Mouse (Mus musculus) retina, embryonic 14.5 days (tissue): ENCODE data around the gene Trp53i13.

Source experiments
- DNase-seq: peaks from one replicate; pipeline ENCODE4 v3.0.0-alpha.2; 2015; ENCODE audit warnings: low spot score

Trp53i13 gene

DNA sequence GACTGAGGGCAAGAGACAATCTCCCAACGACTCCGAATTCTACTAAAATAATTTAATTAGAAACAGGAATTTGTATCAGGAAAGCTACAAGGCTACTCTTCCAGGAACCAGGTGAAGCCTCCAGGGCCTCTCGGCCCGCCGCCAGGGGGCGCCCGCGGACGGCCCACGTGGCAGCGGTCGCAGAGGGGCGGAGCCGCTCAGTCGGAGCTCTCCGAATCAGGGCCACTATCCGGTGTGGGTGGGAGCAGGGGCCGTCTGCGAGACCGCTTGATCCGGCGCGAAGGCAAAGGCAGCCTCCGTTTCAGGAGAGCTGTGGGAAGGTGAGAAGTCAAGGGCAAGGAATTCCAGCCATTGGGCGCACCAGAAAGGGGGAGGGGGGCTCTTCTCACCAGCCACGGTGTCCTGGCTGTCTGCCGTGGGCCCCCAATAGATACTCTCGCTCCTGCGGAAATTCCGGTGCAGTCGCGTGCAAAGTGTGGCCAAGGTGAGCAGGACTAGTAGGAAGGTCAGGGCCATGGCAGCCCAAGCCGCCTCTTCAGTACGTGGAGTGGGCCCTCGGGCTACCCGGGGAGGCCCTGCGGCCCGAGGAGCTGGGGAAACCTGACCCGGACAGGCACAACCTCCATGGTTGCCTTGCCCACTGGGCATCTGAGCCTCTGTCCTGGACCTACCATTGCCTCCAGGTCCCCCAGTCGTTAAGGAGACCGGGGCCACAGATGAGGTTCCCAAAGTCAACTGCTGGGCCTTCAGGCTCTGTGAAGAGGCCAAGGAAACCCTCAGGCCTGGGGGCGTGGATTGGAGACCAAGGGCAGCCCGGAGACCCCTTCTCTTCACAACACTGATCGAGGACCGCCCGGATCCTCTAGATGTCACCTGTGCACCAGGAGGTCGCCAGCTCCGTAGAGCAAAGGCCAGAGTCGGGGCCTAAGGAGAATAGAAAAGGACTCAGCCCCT is 7.4 kb downstream of the Trp53i13 start:
- DNase-seq, result peak; percentile 92

DNA sequence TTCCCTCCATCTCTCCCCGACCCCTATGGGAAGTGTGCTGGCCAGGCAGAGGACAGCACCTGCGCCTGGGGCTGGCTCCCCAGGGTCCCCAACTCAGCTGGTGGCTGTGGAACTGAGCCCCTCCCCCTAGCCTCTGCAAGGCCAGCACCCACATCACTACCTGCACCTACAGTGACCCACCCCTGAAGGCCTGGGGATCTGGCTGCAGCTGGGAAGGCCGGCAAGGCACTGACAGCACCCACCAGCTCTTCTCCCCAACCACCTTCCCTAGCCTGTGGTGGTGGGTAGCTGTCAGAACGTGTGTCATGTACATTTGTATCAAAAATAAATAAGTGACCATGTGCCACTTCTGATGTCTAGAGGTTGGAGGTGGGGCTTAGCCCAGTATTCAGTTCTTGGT is 8.4 kb downstream of the Trp53i13 start:
- DNase-seq, result no peak

DNA sequence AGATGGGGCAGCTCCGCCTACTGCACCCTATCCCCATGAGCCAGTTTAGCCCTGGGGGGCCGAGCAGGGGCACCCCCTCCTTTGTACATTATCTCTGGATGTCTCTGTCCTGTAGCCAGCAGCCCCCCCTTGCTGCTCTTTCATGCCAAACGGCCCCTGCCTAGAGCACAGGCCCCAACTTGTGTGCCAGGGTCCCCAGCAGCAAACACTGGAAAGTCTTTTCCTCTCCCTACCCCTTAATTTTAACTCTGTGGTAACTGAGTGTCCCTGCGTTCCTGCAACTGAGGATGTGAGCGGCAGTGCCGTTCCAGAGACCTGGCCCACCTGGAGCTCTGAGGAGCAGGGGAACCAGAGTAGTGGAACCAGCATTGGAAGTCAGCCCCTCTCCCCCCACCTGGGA is 8.8 kb downstream of the Trp53i13 start:
- DNase-seq, result no peak

- DNase-seq, result no peak
These were observed 9.5 kb downstream of the Trp53i13 start for GRCm38 (mm10) chr11:77506273-77506672.

- no peak for DNase-seq
These were observed 10.3 kb downstream of the Trp53i13 start for GRCm38 (mm10) chr11:77505291-77505980.

DNA sequence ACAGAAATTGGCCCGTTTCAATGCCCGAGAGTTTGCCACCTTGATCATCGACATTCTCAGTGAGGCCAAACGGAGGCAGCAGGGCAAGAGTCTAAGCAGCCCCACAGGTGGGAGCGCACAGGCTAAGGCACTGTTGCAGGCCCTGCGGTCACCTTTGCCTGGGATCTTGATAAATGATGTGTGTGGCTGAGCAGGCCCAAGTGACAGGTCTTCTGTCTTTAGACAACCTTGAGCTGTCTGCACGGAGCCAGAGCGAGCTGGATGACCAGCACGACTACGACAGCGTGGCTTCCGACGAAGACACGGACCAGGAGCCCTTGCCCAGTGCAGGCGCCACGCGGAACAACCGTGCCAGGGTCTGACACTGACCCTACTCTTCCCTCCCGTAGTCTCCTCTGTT is 11.4 kb downstream of the Trp53i13 start:
- DNase-seq, result no peak

DNA sequence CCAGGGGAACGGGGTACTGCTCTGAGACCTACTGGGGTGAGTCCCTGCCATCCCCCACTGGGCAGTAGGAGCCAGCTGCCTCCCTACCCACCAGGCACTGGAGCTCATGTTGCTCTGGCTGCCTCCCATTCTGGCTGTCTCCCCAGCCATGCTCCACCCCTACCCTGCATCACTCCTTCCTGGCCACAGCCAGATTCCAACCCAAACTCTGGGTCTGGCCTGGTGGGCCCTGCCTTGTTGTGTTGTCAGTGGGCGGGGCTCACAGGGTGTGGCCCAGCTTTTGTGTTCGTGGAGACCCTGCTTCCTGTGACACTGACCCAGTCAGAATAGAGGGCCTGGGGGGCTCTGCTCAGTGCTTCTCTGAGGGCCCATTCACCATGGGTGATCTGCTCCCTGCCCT is 12.3 kb downstream of the Trp53i13 start:
- no peak for DNase-seq

DNA sequence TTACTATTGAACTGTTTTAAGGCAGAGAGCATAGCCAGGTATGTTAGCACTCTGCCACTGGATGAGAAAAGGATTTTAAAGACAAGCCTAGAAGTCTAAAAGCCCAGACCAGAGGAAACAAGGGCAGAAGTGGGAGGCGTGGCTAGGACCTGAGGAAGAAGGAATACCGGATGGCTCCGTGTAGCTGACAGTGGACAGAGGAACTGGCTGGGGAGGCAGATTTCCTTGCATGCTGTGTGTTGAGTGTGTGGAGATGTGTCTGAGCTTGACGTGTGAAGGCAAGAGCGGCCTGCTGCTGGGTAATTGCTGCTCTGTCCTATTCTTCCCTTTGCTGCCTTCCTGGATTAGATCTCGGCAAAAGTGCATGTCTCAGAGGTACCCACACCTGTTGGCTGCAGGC is 13.3 kb downstream of the Trp53i13 start:
- DNase-seq, result no peak

GRCm38 (mm10) chr11:77501971-77502370 is 13.8 kb downstream of the Trp53i13 start:
- no peak for DNase-seq

GRCm38 (mm10) chr11:77501392-77501791 is 14.4 kb downstream of the Trp53i13 start:
- peak; percentile 91 for DNase-seq

DNA sequence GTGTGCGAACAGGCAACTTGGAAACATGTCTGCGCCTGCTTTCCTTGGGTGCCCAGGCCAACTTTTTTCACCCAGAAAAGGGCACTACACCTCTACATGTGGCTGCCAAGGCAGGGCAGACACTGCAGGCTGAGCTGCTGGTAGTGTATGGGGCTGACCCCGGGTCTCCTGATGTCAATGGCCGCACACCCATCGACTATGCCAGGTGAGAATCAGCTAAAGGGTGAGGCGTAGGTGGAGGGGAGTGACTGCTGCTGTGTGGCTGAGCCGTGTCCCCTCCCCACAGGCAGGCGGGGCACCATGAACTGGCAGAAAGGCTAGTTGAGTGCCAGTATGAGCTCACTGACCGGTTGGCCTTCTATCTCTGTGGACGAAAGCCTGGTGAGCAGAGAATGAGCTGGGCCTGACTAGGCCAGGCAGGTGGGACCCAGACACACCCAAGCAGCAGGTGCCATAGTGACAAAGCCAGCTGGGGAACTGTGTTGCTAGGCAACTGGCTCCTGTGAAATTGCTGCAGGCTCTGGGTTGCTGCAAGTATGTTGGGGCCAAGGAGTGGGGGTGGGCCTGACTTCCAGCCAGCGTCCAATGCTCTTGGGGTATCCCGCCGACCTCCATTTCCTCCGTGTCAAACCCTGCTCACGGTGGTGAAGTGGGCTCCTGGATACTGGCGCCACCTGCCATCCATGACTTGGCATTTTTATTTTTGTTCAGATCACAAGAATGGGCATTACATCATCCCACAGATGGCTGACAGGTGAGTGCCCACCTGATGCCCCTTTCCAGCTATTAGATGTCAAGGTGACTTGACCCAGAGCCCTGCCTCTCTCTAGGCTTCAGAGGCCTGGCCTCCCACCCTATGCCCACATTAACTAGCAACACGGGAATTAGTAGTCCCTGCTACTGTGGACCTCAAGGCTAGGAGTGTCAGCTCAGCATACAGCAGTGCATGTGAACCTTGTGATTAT is 15.1 kb downstream of the Trp53i13 start:
- DNase-seq, result peak; percentile 16

GRCm38 (mm10) chr11:77499354-77499753 is 16.4 kb downstream of the Trp53i13 start:
- no peak for DNase-seq

GRCm38 (mm10) chr11:77498261-77499139 is 17.3 kb downstream of the Trp53i13 start:
- DNase-seq, result peak; percentile 21

GRCm38 (mm10) chr11:77497851-77498250 is 17.9 kb downstream of the Trp53i13 start:
- peak; percentile 17 for DNase-seq

DNA sequence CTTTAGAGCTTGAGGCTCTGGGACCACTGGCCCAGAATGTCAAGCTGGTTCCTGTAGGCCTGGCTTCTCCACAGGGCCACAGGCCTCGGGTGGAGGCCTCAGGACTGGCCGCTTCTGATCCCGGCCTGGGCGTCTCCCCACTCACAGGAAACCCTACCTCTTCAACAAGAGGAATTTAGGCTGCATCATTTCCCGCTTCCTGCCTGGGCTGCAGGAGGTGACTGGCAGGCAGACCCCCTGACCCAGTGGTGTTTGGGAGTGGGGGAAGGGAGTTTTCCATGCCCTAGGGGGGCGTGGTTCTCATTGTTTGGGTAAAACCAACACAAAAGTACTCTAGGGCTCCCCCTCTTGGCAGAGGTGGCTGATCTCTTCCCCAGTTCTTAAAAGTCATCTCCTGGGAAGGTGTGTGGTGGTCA is 18.4 kb downstream of the Trp53i13 start:
- peak; percentile 87 for DNase-seq

DNA sequence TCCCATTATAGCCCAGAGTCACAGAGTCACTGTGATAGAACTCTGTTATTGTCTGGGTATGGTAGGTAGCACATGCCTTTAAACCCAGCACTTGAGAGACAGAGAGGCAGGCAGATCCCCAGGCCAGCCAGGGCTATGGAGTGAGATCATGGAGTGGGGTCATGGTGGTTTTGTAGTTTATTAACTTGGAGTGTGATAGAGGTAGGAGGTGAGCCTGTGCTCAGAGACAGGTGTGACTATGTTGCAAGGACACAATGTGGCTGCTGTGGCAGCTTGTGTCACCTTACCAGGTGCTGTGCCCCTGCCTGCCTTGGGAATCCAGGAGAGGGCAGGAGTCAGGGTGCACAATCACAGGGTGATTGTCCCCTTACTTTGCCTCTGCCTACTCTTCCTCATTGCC is 20.3 kb downstream of the Trp53i13 start:
- no peak for DNase-seq

GRCm38 (mm10) chr11:77494782-77495181 is 21.0 kb downstream of the Trp53i13 start:
- DNase-seq, result no peak

DNA sequence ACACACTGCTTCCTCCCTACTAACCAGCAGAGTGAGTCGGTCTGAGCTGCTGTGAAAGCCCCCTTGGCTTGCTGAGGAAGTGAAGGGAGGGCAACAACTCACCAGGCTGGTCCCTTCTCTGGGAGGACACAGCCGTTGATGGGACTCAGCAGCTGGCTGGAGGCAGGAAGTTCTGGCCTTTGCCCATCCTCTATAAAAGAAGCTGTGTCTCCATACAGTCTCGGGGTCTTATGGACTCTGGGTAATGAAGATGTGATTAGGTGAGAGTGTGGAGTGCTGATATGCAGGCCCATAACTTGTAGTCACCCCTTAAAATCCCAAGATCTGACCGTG is 21.5 kb downstream of the Trp53i13 start:
- DNase-seq, result no peak

GRCm38 (mm10) chr11:77493512-77494343 is 22.1 kb downstream of the Trp53i13 start, which contains the start of gene Git1:
TSS of gene Git1 (plus strand) at chr11:77493562.
- DNase-seq, result peak; percentile 45

GRCm38 (mm10) chr11:77492911-77493332 is 22.9 kb downstream of the Trp53i13 start:
- peak; percentile 92 for DNase-seq
